ENCODE assay signal across 10 mouse cellular contexts in the genomic region with DNA sequence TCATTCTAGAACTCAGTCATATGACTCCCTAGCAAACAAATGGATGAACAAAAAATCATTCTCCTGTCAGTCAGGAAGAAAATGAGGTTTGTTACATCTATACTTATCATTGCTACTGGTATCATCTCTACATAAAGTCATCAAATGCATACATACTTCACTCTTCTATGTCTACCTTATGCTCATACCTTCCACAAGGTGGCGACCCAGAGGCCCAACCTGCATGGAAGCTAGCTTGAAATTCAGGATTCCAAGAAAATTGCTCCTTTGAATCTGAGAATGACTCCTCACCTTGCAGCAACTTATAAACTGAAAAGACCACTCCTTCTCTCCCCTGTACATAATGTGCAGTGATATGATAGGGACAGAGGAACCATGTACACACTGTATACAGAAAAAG.
DNase-seq lines count a peak whose midpoint lies in the region; ATAC-seq and TF ChIP-seq lines count a peak whose summit lies in the region.
"Had no signal": no experiment of that assay in that cellular context is flagged by ENCODE, and none has a peak within 500 bp of the region (broad histone marks: within the 10 kb centered on the region; RNA-seq: fewer than 3 reads in every experiment).

No protein-coding gene starts in this region.

- H3K9ac ChIP-seq in kidney, embryonic 15.5 days = no peak overlapping the region

- peak; percentile 6 for DNase-seq in kidney, adult 18-20 months
- DNase-seq in 416B (ENCODE audit: low read depth) (peak; percentile 22), G1E (ENCODE audit: low spot score) (no peak)
- peak; percentile 9 for DNase-seq in embryo, embryonic 11 days
- DNase-seq in neural tube, embryonic 10.5 days (ENCODE audit: extremely low spot score, low spot score) = no peak
- DNase-seq in frontal cortex, postnatal 25 days (ENCODE audit: low spot score in 2 of 2) = no peak
- DNase-seq in ovary, postnatal 14 days (ENCODE audit: low spot score) = no peak

- H3K27ac ChIP-seq in kidney, embryonic 15.5 days = no peak overlapping the region

- H3K4me1 ChIP-seq in kidney, embryonic 15.5 days = no peaks in the 10 kb centered on the region
- H3K4me1 ChIP-seq in G1E (ENCODE audit: insufficient read depth, low read depth, low read length) = peaks cover 28% of the 10 kb centered on the region
- H3K4me1 ChIP-seq: megakaryocyte, embryonic 14.5 days had no signal

- no peak overlapping the region for H3K4me2 ChIP-seq in kidney, embryonic 15.5 days

- H3K27me3 ChIP-seq in kidney, embryonic 15.5 days = no peaks in the 10 kb centered on the region
- no peaks in the 10 kb centered on the region for H3K27me3 ChIP-seq in G1E (ENCODE audit: insufficient read depth, low read length)
- H3K27me3 ChIP-seq: megakaryocyte, embryonic 14.5 days had no signal

- H3K9me3 ChIP-seq in kidney, embryonic 15.5 days (replicated peaks) = no peaks in the 10 kb centered on the region
- no peaks in the 10 kb centered on the region for H3K9me3 ChIP-seq in G1E (replicated peaks)
- H3K9me3 ChIP-seq: megakaryocyte, embryonic 14.5 days had no signal

- H3K4me3 ChIP-seq in kidney, embryonic 15.5 days (replicated peaks) = no peak overlapping the region
- no peak overlapping the region for H3K4me3 ChIP-seq in G1E (ENCODE audit: low read depth, low read length)
- H3K4me3 ChIP-seq: megakaryocyte, embryonic 14.5 days had no signal

- H3K36me3 ChIP-seq in kidney, embryonic 15.5 days = no peaks in the 10 kb centered on the region
- no peaks in the 10 kb centered on the region for H3K36me3 ChIP-seq in G1E (replicated peaks)

- no peak for ATAC-seq in kidney, embryonic 15.5 days (replicated peaks; ENCODE audit: low FRiP score)
- no peak for ATAC-seq in G1E (ENCODE audit: extremely low read depth, insufficient number of reproducible peaks, low FRiP score, poor library complexity, severe bottlenecking)
- ATAC-seq: activated CD4-positive, CD25-positive, alpha-beta regulatory T cell, adult 4 months had no signal

- 43% methylated on average over 1 of the region's 1 CpGs for WGBS in kidney, embryonic 15.5 days

- peak; percentile 13; the same call in 1 of the 2 replicates for TF ChIP-seq CTCF in G1E (IDR thresholded peaks at IDR 0.05; ENCODE audit: low read depth, low read length)

Comparison
In these comparisons a context has a peak if more than half of its experiments do, and no peak if none do; other contexts are left out.
1. DNase-seq: peak in kidney, adult 18-20 months (single experiment), 416B (single experiment) and embryo, embryonic 11 days (single experiment); none in G1E (single experiment), neural tube, embryonic 10.5 days (single experiment), frontal cortex, postnatal 25 days (0 of 2) and ovary, postnatal 14 days (single experiment).